Mouse (Mus musculus) CH12.LX (cell line): ENCODE measurements around the gene Mob1a.
A peak's percentile ranks its signal among the peaks of the same experiment; 100 is the strongest.

Experiments used
- CTCF ChIP-seq, 2 experiments: IDR thresholded peaks in 1 of 2; conservative IDR thresholded peaks in 1 of 2; 2 replicates each; pipeline ENCODE4 v1.5.1; 2011 to 2012; ENCODE audit warnings: low read depth in 2 of 2, low read length in 2 of 2, improper control_type of control experiment in 1 of 2, inconsistent platforms in 1 of 2, mild to moderate bottlenecking in 1 of 2, moderate library complexity in 1 of 2
- EP300 ChIP-seq: IDR thresholded peaks from 2 replicates; pipeline ENCODE4 v1.6.1; 2011; ENCODE audit warnings: low read length, improper control_type of control experiment
- MAFK ChIP-seq: IDR thresholded peaks from 2 replicates; pipeline ENCODE4 v1.6.1; 2011; ENCODE audit warnings: low read length, improper control_type of control experiment; ENCODE audit not compliant: insufficient replicate concordance
- MAZ ChIP-seq: IDR thresholded peaks from 2 replicates; pipeline ENCODE4 v1.6.1; 2012; ENCODE audit warnings: low read depth, mild to moderate bottlenecking, inconsistent platforms, low read length, improper control_type of control experiment, moderate library complexity
- POLR2A ChIP-seq: IDR thresholded peaks from 2 replicates; pipeline ENCODE4 v1.6.1; 2011; ENCODE audit warnings: low read depth, mild to moderate bottlenecking, improper control_type of control experiment, low read length
- POLR2AphosphoS2 ChIP-seq: IDR thresholded peaks from 2 replicates; pipeline ENCODE4 v1.6.1; 2011; ENCODE audit warnings: low read depth, low read length, improper control_type of control experiment
- USF1 ChIP-seq: IDR thresholded peaks from 2 replicates; pipeline ENCODE4 v1.6.1; 2014; ENCODE audit warnings: low read depth, mild to moderate bottlenecking, inconsistent platforms, low read length, improper control_type of control experiment
- USF2 ChIP-seq: conservative IDR thresholded peaks from 2 replicates; pipeline ENCODE4 v1.6.1; 2011; ENCODE audit warnings: low read depth, low read length, improper control_type of control experiment
- ZNF384 ChIP-seq: IDR thresholded peaks from 2 replicates; pipeline ENCODE4 v1.6.1; 2012; ENCODE audit warnings: low read depth, low read length, improper control_type of control experiment, inconsistent platforms

GRCm38 (mm10) chr6:83280256-83280955 lies 45.4 kb upstream of the Mob1a start:
- TF ChIP-seq EP300 (no peak), POLR2A (no peak), MAZ (no peak), MAFK (no peak), POLR2AphosphoS2 (no peak), USF1 (no peak), CTCF (conservative IDR thresholded peaks at IDR 0.05 in 1 of 2, IDR thresholded peaks at IDR 0.05 in 1 of 2; ENCODE audit: low read depth in 2 of 2, low read length in 2 of 2) (peak; percentile 68 to 70), ZNF384 (no peak), USF2 (no peak)
